Mouse (Mus musculus): ENCODE results near the gene Myocd.

- TF ChIP-seq POLR2A (IDR thresholded peaks at IDR 0.05; ENCODE audit: insufficient read depth, low read depth, low read length) (no peak), CTCF (IDR thresholded peaks at IDR 0.05) (no peak), EP300 (IDR thresholded peaks at IDR 0.05; ENCODE audit: insufficient read depth, low read depth, low read length) (no peak)
Measured at GRCm38 (mm10) chr11:65139030-65139429, 130.8 kb downstream of the Myocd start.

Measured in heart, adult 2 months (tissue).